Mouse (Mus musculus) testis, adult 2 months (tissue): Measurements from ENCODE around the gene Dynlrb2.

Source experiments
- CTCF ChIP-seq: fragments of 200-500 bp; IDR thresholded peaks from 2 replicates; pipeline ENCODE4 v1.5.1; 2012; ENCODE audit warnings: low read depth, mild to moderate bottlenecking, inconsistent platforms, low read length, moderate library complexity; ENCODE audit not compliant: control insufficient read depth, insufficient read depth, insufficient replicate concordance
- POLR2A ChIP-seq: fragments of 200-500 bp; IDR thresholded peaks from 2 replicates; pipeline ENCODE4 v1.6.1; 2012; ENCODE audit warnings: low read depth, mild to moderate bottlenecking, inconsistent platforms, low read length, moderate library complexity; ENCODE audit not compliant: control insufficient read depth

- TF ChIP-seq CTCF (no peak), POLR2A (no peak)
Observed at GRCm38 (mm10) chr8:116552778-116553177, 48.0 kb downstream of the Dynlrb2 start.
